Mouse (Mus musculus): ENCODE measurements around the gene Zfyve26.
A peak's percentile ranks its signal among the peaks of the same experiment; 100 is the strongest.

Gene Zfyve26

DNA sequence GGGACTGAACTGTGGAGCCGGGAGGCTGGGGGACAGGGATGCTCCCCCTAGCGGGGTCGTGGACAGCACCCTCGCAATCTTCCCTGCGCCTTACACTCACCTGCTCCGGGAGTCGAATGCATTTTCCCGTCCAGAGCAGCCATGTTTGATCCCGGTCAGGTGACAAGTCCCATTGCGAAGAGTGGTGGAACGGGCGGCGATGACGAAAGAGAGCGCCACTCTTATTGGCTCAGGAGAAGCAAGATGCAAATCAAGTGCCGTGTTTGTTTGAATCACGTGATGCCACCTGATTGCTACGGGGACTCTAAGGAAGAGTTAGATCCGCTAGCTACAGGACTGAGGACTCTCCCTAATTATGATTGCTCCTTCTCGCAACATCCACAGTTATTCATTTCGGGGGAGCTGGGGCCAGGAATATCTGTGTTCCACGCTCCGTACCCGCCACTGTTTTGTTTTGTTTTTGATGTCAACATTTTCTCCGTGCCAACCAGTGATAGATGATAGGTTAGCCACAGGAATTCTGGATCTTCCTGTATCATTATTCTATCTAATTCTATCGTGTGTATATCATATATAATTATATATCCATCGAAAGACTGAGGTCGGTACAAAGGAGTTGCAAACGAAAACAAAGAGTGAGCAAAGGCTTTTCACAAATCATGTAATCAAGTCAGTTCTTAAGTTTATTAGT is at the start of gene Zfyve26:
Gene Zfyve26, minus strand, starts transcription at position 179 of the 691 bp plus-strand sequence.
- peak; percentile 99 for DNase-seq

DNA sequence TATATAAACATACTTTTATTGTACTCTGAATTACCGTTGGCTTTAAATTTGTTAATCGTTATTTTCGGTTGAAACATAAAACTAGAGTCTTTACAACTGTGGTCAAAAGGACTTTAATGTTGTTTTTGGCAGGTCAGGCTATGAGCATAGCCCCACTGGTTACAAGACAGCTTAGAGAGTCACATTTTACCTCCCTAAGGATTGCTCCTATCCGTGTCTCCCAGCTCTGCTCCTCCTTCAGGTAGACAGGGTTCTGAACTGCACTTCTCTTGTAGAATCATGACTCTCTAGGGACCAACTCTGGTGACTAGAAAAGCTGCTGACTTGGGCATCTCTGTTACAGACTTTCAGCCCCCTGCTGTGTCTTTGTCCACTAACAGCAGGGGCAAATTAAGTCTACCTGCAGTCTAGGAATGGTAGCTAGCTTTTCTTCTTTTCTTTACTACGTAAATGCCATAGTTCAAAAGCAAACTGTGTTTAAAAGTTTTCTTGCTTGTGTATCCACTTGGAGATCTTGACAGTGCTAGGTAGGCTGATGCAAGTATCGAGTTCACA is 45.3 kb upstream of the Zfyve26 start:
- no peak for DNase-seq

DNA sequence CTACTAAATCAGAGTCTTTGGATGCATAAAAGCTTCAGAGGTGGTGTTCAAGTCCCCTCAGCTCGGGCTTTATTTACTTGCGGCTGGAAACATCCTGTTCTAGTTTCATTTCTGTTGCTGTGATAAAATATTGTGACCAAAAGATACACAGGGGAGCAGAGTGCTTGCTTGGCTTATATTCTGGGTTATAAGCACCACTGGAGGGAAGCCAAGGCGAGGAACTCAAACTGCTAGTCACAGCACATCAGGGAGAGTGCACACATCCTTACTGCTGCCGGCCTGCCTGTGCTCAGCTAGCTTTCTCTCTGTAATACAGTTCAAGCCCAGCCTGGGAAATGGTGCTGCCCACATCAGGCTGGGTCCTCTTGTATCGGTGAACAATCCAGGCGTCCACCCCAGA is 44.4 kb upstream of the Zfyve26 start:
- DNase-seq: no peak

DNA sequence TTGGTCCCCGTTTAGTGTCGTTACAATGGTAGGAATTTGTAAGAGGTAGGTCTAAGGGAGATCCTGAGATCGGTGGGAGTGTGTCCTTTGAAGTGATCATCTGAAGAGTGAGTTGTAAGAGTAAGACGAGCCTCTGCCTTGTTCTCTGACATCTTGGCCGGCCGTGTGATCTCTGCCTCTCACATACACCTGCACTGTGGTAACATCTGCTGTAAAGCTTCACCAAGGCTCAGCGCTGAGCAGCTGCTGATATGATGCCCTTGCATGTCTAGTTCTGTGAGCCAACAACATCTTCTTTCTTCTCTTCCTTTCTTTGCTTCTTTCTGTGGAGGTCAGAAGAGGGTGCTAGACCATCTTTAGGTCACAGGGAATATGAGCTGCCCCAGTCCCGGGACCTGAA is 42.7 kb upstream of the Zfyve26 start:
- DNase-seq: no peak

DNA sequence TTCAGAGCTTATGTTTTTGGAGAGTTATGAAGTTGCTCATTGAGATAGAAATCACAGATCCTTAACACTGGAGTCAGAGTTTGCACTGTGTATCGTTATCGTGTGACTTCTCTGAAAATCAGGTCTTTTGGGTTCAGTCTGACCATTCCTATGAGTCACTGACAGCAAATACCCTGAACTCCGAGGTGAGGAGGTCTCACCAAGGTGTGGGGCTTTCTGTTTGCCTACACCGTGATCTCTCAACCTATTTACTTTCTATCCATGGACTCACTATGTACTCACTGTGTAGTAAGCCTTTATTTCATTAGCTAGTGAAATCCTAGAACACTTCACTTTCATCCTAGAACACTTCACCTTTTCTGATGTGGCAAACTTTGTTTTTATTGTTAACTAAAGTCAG is 35.6 kb upstream of the Zfyve26 start:
- DNase-seq: no peak

DNA sequence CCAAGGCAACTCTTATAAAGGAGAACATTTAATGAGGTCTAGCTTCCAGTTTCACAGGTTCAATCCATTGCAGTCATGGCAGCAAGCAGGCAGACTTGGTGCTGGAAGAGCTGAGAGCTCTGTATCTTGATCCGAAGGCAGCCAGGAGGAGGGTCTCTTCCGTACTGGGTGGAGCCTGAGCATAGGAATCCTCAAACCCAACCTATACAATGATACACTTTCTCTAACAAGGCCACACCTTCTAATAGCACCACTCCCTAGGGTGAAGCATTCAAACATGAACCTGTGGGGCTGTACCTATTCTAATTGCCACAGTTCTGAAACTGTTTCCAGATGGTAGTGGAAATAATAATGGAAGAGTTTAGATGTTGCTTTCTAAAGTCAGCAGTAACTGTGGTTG is 34.5 kb upstream of the Zfyve26 start:
- DNase-seq: no peak

DNA sequence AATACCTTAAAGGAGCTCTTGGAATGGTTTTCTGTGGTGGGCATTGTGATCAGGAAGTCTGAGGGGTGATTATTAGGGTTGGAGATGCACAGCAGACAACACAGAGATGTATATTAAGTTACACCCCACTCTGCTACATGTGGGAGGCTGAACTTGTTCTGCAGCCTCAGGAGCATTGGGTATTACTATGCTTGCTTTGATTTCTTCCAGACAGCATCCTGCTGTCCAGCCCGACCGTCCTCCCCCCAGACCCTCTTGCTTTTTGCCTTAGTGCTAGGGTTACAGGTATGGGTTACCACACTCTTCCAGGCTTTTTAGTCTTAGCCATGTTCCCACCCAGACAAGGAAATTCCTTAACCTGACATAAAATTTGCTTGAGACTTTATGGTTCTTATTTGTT is 31.8 kb upstream of the Zfyve26 start:
- no peak for DNase-seq

DNA sequence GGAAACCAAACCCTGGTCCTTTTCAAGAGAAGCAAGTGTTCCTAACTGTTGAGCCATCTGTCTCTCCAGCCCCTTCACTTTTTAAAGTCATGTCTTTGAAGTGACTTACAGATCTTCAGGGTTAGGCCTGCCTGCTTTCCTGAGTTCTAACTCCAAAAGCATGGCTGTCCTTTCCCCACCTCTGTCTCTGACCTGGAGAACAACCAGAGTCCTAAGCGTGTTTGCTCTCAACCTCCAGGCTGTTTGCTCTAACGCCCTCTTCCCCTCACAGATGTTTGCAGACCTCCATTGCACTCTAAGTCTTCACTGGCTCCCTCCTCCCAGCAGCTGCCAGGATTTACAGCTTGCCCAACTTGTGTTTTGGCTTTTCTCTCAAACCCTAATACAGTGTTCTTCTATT is 30.6 kb upstream of the Zfyve26 start:
- DNase-seq: no peak

DNA sequence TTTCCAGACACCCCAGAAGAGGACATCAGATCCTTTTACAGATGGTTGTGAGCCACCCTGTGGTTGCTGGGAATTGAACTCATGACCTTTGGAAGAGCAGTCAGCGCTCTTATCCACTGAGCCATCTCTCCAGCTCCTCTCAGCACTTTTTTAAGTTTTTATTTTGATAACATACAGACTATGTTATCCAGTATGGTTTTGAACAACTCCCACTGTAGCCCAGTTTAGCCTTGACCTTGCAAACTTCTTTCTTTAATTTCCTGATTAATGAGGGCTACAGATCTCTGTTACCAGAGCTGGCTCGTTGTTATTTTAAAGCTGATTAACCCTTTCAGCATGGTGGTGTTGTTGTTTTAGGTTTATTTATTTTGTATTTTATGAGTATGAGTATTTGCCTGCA is 30.1 kb upstream of the Zfyve26 start:
- DNase-seq: no peak

DNA sequence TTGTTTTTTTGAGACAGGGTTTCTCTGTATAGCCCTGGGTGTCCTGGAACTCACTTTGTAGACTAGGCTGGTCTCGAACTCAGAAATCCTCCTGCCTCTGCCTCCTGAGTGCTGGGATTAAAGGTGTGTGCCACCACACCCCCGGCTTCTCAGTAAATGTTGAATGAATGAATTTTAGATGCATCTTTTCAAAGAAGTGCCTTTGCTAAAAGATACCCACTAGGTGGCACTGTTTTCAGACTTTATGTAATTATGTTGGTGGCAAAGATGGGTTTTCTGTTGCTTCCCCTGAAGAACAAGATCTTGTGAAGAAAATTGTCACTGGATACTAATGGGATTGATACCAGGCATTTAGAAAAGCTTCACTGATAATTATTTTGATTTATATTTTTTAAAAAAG is 26.4 kb upstream of the Zfyve26 start:
- DNase-seq: peak; percentile 64

DNA sequence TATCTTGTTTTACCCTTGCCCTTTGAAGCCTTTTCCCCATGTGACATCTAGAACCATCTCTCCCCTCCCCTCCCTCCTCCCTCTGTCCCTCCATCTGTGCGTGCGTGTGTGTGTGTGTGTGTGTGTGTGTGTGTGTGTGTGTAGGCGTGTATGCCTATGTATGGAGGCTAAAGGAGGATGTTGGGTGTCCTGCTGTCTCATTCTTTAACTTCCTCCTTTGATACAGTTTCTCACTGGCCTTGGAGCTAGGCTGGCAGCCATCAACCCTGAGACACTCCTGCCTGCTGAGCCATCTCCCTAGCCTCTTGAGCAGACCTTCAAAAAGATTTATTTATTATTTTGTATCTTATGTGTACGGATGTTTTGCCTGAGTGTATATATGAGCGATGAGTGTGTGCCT is 24.8 kb upstream of the Zfyve26 start:
- DNase-seq: no peak

DNA sequence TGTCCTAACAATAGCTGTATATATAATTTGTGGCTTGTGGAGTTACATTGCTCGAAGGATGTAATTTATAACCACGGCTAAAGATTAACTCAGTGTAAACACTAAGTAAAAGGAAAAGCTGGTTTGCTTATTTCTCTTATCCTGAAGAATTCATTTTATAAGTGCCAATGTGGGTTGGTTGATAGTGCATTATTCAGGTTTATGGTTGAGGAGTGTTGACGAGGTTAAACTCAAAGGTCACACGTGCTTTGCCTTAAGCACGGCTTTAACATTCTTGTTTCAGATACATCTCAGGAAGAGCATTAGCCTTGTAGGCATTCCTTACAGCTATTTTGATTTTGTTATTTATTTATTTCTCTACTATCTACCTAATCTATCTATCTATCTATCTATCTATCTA is 21.2 kb upstream of the Zfyve26 start:
- no peak for DNase-seq

DNA sequence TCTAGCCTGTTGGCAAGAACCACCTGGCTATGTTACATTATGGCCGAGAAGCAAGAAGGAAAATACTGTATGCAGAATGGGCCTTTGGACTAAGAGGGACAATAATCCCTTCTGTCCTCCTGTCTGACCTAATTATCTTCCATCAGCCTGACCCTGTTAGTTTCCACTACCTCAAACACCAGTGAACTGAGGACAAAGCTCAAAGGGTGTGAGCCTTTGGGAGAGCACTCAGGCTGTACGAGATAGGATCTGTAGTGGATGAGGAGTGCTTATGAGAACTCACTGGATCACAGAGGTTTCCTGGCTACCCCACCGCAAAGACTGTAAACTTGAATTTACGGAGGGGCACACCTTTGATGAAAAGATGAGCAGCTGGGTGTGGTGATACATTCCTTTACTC is 17.6 kb upstream of the Zfyve26 start:
- peak; percentile 49 for DNase-seq

DNA sequence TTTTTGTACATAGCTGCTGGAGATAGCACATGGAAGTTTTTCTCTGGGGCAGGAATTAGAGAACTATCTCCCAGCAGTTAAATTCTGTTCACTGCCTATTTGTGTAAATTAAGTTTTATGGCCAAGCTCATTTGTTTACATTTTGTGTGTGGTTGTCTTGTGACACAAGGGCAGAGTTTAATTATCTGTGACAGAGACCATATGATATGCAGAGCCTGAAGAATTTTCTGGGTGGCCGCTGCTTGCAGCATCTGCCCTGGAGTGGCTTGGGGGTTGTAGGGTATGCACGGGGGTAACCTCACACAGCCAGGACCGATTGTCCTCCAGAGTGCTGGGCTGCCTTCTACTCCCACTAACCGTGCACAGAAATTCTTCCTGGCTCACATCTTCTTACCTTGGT is 9.9 kb upstream of the Zfyve26 start:
- DNase-seq: no peak

DNA sequence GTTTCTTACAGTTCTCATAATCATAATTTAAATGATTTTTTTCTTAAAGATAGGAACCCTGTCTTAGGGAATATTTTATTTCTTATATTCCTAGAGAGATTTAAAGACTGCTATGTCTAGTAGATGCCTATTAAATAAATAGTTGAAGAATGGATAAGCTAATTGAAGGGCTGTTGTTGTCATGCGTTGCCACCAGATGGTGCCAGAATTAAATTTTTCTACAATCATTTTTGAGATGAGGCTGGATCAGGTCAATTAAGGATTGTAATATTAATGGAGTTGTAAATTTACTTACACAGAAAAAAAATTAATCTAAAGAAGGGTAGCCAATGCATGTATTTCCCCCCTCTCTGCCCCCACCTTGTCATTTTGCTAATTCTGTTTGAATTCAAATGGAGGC is 9.0 kb upstream of the Zfyve26 start:
- peak; percentile 10 for DNase-seq

DNA sequence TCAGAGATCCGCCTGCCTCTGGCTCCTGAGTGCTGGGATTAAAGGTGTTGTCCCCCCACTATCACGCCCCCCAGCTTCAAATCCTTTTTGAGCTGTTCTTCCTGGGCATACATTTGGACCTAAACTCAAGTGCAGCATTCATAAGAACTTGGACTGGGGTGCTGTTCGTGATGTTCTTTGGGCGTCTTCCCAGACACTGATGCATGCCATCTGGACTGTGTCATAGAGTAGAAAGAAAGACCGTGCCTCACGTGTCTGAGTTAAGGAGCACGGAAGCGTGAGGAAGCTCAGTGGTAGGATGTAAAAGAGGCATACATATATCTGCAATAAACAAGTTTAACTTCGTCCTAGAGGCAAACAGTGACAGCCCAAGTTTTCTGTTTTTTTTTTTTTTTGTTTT is 5.7 kb upstream of the Zfyve26 start:
- DNase-seq: no peak

DNA sequence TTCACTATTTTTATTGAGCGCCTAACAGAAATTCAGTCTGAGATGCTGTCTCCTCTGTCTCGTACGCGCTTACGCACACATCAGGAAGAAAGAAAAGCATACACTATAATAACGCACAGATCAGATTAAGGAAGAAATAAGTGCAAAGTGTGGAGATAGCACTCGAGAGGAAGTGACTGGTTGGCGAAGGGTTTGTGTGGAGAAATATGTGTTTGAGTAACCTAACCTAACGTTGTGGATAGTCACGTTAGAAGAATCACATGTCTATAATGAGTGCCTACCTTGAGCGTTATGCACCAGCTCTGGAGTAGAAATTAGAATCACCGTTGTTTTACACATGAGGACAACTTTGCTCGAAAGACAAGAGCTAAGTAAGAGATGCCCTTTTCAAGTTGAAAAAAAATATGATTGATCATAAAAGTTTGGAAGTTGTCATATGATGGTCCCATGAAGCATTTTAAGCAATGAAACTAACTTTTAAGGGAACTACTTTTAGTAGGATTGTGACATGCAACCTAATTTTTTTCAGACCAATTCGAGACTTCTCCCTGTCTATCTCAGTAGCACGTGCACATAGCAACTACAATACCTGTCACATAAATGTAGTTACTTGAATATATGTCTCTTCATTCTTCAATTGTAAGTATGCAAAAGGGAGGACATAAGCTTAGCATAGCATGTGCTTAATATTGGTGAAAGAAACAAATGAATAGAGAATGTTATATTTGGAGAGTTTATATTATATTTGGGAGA is 2.0 kb upstream of the Zfyve26 start:
- no peak for DNase-seq

DNA sequence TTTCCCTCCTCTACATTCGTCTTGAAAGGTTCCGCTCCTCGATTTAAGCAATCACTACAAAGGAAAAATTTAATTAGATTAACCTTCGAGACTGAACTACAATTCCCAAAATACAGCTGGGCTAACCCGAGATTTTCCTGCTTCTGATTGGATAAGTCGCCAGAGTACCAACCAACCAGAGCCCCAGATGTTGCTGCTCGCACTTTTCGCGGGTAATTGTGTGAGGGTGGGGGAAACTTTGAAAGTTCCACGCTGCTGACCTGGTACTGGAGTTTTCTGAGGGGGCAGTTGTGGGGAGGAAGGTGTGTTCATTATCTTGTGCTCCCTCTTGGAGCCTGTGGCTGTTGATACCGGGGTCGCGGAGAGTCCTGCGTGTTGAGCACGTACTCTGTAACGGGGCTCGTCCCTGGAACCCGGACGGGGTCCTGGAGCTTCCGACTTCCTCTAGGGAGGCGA is 1.0 kb upstream of the Zfyve26 start, which contains the start of gene Rad51b:
Gene Rad51b, plus strand, starts transcription at position 162 of the 456 bp plus-strand sequence.
- peak; percentile 95 for DNase-seq

DNA sequence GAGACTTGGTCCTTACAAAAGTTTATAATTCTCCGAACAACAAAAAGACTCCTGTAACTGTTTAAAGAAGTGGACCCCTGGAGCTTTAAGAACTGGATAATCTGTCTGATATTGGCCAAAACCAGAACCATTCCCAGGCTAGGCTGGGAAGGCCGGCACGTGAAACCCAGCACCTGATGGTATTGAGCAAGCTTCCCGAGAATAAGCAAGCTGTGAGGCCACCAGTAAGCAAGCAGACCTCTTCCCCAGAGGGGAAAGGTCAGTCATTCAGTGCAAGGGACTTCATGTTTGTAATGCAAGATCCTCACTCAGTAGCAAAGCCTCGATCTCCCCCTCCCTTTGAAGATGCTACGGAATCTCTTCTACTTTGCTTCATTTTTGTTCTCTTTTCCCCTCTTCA is 3.2 kb downstream of the Zfyve26 start:
- DNase-seq: no peak

DNA sequence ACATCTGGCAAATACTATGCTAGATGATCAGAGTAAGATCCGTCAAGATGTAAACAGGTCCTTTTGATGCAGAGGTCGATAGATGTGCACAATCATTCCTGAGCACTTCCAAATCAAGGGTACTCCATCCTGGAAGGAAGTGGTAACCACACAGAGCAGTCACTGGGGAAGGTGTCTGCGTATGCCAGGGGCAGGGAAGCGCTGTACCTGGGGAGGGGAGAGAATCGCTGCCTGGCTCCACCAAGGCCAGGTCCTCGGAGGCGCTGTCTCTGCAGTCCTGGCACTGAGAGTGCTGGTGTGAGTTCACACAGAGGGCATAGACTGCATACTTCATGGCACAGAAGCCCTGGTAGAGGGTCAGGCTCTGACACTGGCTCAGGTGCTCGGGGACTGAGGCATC is 13.5 kb downstream of the Zfyve26 start:
- no peak for DNase-seq

DNA sequence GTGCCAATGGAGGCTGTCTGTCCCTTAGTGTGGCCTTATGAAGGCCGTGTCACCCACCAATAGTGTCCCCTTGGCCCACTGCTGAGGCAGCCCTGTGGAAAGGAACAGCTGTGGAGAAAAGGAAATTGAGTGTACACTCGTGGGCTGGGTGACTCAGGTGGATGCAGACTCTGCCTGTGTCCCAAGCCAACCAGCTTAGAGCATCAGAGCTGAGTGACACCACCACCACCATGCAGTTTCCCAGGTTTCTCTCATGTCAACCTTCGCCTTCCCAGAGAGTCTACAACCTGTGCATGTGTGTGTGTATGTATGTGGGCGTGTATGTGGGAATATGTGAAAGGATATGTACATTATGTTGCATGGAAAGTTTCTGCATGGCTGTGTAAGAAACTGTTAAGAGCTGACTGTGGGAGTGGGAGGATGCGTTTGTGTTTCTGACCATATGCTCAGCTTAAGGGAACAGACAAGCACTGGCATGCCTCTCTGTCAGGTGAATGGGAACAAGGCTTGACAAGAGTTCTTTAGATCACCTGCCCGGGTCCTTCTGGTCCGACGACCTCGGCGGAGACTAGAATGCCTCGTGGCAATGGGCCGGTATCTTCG is 16.5 kb downstream of the Zfyve26 start:
- no peak for DNase-seq

DNA sequence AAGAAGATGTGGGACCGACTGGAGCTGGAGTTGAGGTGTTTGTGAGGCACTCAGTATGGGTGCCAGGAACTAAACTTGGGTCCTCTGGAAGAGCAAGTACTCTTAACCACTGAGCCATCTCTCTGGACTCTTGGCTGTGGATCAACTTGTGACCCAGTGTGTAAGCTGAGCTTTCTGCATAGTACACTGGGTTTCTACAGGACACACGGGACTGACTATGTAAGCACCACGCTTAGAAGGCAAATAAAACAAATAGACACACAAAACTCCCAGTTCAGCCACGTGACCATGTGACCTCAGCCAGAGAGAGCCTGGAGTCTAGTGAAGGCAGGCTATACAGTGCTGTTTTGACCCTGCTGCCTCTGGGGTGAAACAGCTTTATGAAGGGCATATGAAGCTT is 23.5 kb downstream of the Zfyve26 start:
- no peak for DNase-seq

DNA sequence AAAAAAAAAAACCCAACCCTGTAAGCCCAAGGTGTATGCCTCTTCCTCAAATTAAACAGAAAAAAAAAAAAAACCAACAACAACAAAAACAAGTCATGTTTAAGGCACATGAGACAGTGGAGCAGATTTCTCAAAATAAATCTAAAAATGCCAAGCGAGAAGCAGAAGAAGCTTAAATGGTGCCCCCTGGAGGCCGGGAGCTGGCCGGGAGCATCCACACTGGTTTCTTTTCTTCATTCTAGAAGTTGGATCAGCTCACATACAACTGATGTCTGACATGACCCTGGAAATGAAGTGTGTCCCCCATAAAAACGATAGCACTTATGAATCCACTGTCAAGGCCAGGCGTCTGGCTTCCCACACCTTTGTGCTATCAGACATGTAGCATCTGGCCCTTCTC is 35.1 kb downstream of the Zfyve26 start:
- peak; percentile 30 for DNase-seq

DNA sequence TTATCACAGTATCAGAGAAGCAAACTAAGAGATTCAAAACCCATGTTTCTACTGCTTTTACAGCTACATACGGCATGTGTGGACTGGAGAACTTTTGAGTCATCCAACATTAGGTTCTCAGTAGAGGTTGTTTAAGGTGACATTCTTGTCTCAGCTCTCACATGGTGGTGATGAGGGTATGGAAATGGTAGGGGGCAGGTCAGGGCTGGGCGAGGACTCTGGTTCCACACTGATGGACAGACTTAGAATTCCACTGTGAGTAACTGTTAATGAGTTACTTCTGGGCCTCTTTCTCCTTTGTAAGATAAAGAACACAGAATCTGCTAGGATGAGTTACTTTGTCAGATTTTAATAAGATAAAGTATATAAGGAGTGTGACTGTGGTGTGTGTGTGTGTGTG is 36.0 kb downstream of the Zfyve26 start:
- no peak for DNase-seq
